Mouse (Mus musculus): ENCODE results near the gene Adssl1. TPM values are rescaled to one million over a fixed set of nuclear protein-coding genes. Genes with fewer than 3 reads are reported as not detected.

Adssl1 gene
- total and polyA plus RNA-seq, 3 experiments: 58.2 to 63.9 TPM; not detected in 1

DNA sequence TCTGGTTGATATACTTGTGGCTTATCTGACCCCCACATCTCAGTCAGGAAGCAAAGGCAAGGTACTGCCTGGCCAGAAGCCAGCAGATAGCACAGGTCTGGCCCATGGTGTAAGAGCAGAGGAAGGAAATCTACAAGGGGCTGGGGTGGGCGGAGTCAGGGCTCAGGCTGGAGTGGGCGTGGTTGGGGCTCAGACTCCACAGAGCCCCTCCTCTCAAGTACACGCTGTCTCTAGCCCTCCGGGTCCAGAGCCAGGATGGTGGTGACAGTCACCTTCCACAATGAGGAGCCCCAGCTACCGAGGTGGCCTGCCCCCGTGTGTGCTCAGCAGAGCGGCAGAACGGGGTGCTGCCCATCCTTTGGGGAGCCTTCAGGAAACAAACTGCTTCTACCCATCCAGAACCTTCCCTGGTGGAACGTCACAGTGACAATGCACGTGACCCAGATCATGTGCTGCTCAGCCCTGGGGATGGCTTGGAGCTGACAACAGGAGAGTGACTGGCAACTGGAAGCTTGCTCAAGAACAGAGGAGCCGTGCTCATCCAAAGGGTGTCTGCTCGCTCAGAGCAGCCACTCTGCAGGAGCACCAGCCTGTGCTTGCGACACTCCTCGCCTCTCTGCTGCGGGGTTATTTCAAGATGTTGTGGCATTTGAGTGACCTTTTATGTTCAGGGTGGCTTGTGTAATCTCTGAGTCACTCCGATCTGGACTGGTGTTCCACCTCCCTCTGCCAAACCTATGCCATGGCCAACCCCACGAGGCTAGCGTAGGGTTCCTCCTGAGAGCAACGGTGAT is 9.3 kb downstream of the Adssl1 start:
- no peaks in the 10 kb centered on the region for H3K9me3 ChIP-seq (replicated peaks; ENCODE audit: insufficient read depth, low read length)
- H3K4me3 ChIP-seq (ENCODE audit: control insufficient read depth in 1 of 2, insufficient read depth in 1 of 2, low read depth in 2 of 2, low read length in 2 of 2): peak overlapping the region; percentile 37 to 40
- peak overlapping the region; percentile 47 for H3K9ac ChIP-seq (ENCODE audit: control insufficient read depth, low read depth, low read length, poor library complexity, severe bottlenecking)
- H3K4me1 ChIP-seq (ENCODE audit: control insufficient read depth in 1 of 2, insufficient read depth in 2 of 2, low read length in 2 of 2): peaks cover 31 to 48% of the 10 kb centered on the region in 2 experiments
- H3K79me2 ChIP-seq (ENCODE audit: control insufficient read depth, insufficient read depth, low read length, poor library complexity): no peaks in the 10 kb centered on the region; the same call in 1 of the 2 replicates
- no peaks in the 10 kb centered on the region for H3K27me3 ChIP-seq (ENCODE audit: control insufficient read depth in 1 of 2, insufficient read depth in 2 of 2, low read length in 2 of 2)
- DNase-seq (ENCODE audit: low read depth, low spot score): peak; percentile 100
- TF ChIP-seq EP300 (IDR thresholded peaks at IDR 0.05; ENCODE audit: low read depth in 1 of 2, low read length in 2 of 2): no peak
- peak; percentile 99 for TF ChIP-seq GATA1 (IDR thresholded peaks at IDR 0.05; ENCODE audit: low read depth, low read length)
- peak overlapping the region; percentile 71 for H3K27ac ChIP-seq (ENCODE audit: control insufficient read depth, low read depth, low read length)
- H3K36me3 ChIP-seq (ENCODE audit: control insufficient read depth in 1 of 2, insufficient read depth in 2 of 2, low read length in 2 of 2): peaks cover 0 to 29% of the 10 kb centered on the region in 2 experiments; a peak in 2 of 4 replicates

DNA sequence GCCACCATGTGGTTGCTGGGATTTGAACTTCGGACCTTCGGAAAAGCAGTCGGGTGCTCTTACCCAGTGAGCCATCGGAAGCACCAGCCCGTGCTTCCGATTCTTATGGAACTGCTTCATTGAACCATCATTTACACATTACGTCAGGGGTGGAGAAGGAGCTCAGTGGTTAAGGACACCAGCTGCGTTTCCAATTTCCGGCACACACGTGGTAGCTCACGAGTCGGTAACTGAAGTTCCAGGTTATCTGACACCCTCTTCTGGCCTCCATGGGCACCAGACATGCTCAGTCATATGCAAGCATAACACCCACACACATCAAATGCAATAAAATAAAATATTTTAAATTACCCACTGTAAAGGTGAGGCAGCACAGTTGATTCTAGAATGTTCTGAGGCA is 10.2 kb downstream of the Adssl1 start:
- H3K4me1 ChIP-seq (ENCODE audit: control insufficient read depth in 1 of 2, insufficient read depth in 2 of 2, low read length in 2 of 2): peaks cover 31 to 48% of the 10 kb centered on the region in 2 experiments
- TF ChIP-seq TCF12 (IDR thresholded peaks at IDR 0.05; ENCODE audit: low read depth, low read length): no peak
- no peak for TF ChIP-seq E2F4 (IDR thresholded peaks at IDR 0.05; ENCODE audit: borderline replicate concordance, low read depth, low read length)
- no peak for TF ChIP-seq MAZ (IDR thresholded peaks at IDR 0.05; ENCODE audit: low read depth, low read length)
- no peak for TF ChIP-seq GATA1 (IDR thresholded peaks at IDR 0.05; ENCODE audit: low read depth, low read length)
- no peak for TF ChIP-seq TBP (IDR thresholded peaks at IDR 0.05; ENCODE audit: low read depth, low read length)
- no peak for TF ChIP-seq MAFK (IDR thresholded peaks at IDR 0.05; ENCODE audit: borderline replicate concordance, low read depth, low read length)
- TF ChIP-seq NELFE (IDR thresholded peaks at IDR 0.05; ENCODE audit: low read depth, low read length): no peak
- no peak for TF ChIP-seq EP300 (IDR thresholded peaks at IDR 0.05; ENCODE audit: low read depth in 1 of 2, low read length in 2 of 2)
- TF ChIP-seq JUND (IDR thresholded peaks at IDR 0.05; ENCODE audit: low read depth, low read length): no peak
- TF ChIP-seq ZMIZ1 (IDR thresholded peaks at IDR 0.05; ENCODE audit: low read depth, low read length): no peak
- TF ChIP-seq ZC3H11A (IDR thresholded peaks at IDR 0.05; ENCODE audit: low read depth, low read length): no peak
- TF ChIP-seq USF1 (IDR thresholded peaks at IDR 0.05; ENCODE audit: low read depth, low read length): no peak
- no peak for TF ChIP-seq RCOR1 (IDR thresholded peaks at IDR 0.05; ENCODE audit: low read depth, low read length)
- no peak for TF ChIP-seq USF2 (IDR thresholded peaks at IDR 0.05; ENCODE audit: borderline replicate concordance in 1 of 2, insufficient read depth in 1 of 2, low read depth in 1 of 2, low read length in 2 of 2)
- no peak for TF ChIP-seq MXI1 (IDR thresholded peaks at IDR 0.05; ENCODE audit: low read depth, low read length)
- TF ChIP-seq MEF2A (IDR thresholded peaks at IDR 0.05; ENCODE audit: extremely low read depth, insufficient replicate concordance, low read depth, low read length, poor library complexity, severe bottlenecking): no peak
- TF ChIP-seq POLR2AphosphoS5 (IDR thresholded peaks at IDR 0.05; ENCODE audit: borderline replicate concordance, low read depth, low read length): no peak
- no peak for TF ChIP-seq CHD2 (IDR thresholded peaks at IDR 0.05; ENCODE audit: low read length)
- TF ChIP-seq BHLHE40 (IDR thresholded peaks at IDR 0.05; ENCODE audit: borderline replicate concordance, low read depth, low read length): no peak
- TF ChIP-seq RAD21 (IDR thresholded peaks at IDR 0.05; ENCODE audit: low read depth, low read length): no peak
- no peaks in the 10 kb centered on the region; the same call in 1 of the 2 replicates for H3K79me2 ChIP-seq (ENCODE audit: control insufficient read depth, insufficient read depth, low read length, poor library complexity)
- no peaks in the 10 kb centered on the region for H3K27me3 ChIP-seq (ENCODE audit: control insufficient read depth in 1 of 2, insufficient read depth in 2 of 2, low read length in 2 of 2)
- H3K27ac ChIP-seq (ENCODE audit: control insufficient read depth, low read depth, low read length): no peak overlapping the region
- H3K36me3 ChIP-seq (ENCODE audit: control insufficient read depth in 1 of 2, insufficient read depth in 2 of 2, low read length in 2 of 2): peaks cover 0 to 29% of the 10 kb centered on the region in 2 experiments; a peak in 2 of 4 replicates
- no peak overlapping the region for H3K9ac ChIP-seq (ENCODE audit: control insufficient read depth, low read depth, low read length, poor library complexity, severe bottlenecking)
- H3K4me3 ChIP-seq (ENCODE audit: control insufficient read depth in 1 of 2, insufficient read depth in 1 of 2, low read depth in 2 of 2, low read length in 2 of 2): no peak overlapping the region
- no peaks in the 10 kb centered on the region for H3K9me3 ChIP-seq (replicated peaks; ENCODE audit: insufficient read depth, low read length)
- no peak for DNase-seq (ENCODE audit: low read depth, low spot score)
